Mouse (Mus musculus) stomach, embryonic 14.5 days (tissue): ENCODE data around the gene Slc7a1. TPM values are rescaled to one million over a fixed set of nuclear protein-coding genes. Genes with fewer than 3 reads are reported as not detected.

ENCODE experiments used
- ATAC-seq: fragments of 200-750 bp; cut with Nextera tagmentation; 2 replicates; pipeline ENCODE4 v1.8.0; 2017; ENCODE audit warnings: low read depth, moderate TSS enrichment; ENCODE audit not compliant: insufficient number of reproducible peaks, insufficient read depth, low FRiP score
- H3K27ac ChIP-seq: fragments of 300-500 bp; sonication (generic); 2 replicates; pipeline ENCODE4 v1.5.1; 2014; ENCODE audit warnings: mild to moderate bottlenecking, low read length, moderate library complexity, mixed read lengths
- H3K27me3 ChIP-seq: fragments of 300-500 bp; sonication (generic); 2 replicates; pipeline ENCODE4 v1.6.1; 2014; ENCODE audit warnings: low read length, control low read depth, mixed read lengths; ENCODE audit not compliant: control insufficient read depth, insufficient read depth
- H3K36me3 ChIP-seq: fragments of 300-500 bp; sonication (generic); 2 replicates; pipeline ENCODE4 v1.6.1; 2014; ENCODE audit warnings: mild to moderate bottlenecking, control low read depth, low read length, moderate library complexity, mixed read lengths; ENCODE audit not compliant: control insufficient read depth, insufficient read depth
- H3K4me1 ChIP-seq: fragments of 300-500 bp; sonication (generic); 2 replicates; pipeline ENCODE4 v1.6.1; 2014; ENCODE audit warnings: low read length, control low read depth, mixed read lengths; ENCODE audit not compliant: control insufficient read depth, insufficient read depth
- H3K4me2 ChIP-seq: fragments of 300-500 bp; sonication (generic); replicated peaks from 2 replicates; pipeline ENCODE4 v1.6.1; 2014; ENCODE audit warnings: low read depth, low read length, control low read depth
- H3K4me3 ChIP-seq: fragments of 300-500 bp; sonication (generic); 2 replicates; pipeline ENCODE4 v1.5.1; 2014; ENCODE audit warnings: low read depth, low read length, control low read depth
- H3K9ac ChIP-seq: fragments of 300-500 bp; sonication (generic); replicated peaks from 2 replicates; pipeline ENCODE4 v1.6.1; 2014; ENCODE audit warnings: low read depth, mild to moderate bottlenecking, control low read depth, low read length, moderate library complexity, mixed read lengths
- H3K9me3 ChIP-seq: fragments of 300-500 bp; sonication (generic); 2 replicates; pipeline ENCODE4 v1.6.1; 2016; ENCODE audit warnings: low read depth, low read length, control low read depth; ENCODE audit not compliant: control insufficient read depth
- WGBS: fragments of 180-500 bp; shearing (Covaris S2); extraction: QIAGEN DNeasy Blood & Tissue Kit; methylation state at CpG from one replicate; pipeline ENCODE4 v1.1.7; 2014; 5-methylcytosine and 5-hydroxymethylcytosine counted together
- polyA plus RNA-seq: library from polyadenylated mRNA; unstranded; fragments of >200 nt; fragmentation: Nextera tagmentation; extraction: Ambion mirVana; gene quantifications from 2 replicates; pipeline ENCODE4 v1.2.1, GENCODE M21; 2014

The Slc7a1 gene
- polyA plus RNA-seq, 1 experiment from 2014 or later, result 31.8 TPM

DNA sequence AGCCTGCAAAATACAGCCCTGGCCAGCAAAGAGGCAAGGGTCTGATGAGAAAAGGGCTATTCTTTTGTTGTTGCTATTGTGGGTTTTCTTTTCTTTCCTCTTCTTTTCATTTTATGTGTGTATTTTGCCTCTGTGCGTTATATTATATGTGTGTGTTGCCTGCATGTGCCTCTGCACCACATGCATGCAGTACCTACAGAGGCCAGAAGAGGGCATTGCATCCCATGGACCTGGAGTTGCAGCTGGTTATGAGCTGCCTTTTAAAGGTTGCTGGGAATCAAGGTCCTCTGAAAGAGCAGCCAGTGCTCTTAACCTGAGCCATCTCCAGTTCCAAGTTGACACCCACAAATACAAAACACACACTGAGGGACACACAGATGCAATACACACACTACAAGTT lies 29.1 kb downstream of the Slc7a1 start:
- ATAC-seq, result no peak
- WGBS, result 95% methylated on average over 1 of the region's 1 CpGs
- H3K4me3 ChIP-seq, result no peak overlapping the region
- H3K9me3 ChIP-seq, result no peaks in the 10 kb centered on the region
- no peaks in the 10 kb centered on the region for H3K36me3 ChIP-seq
- H3K27ac ChIP-seq, result no peak overlapping the region
- H3K9ac ChIP-seq, result no peak overlapping the region
- H3K4me1 ChIP-seq, result no peaks in the 10 kb centered on the region
- no peaks in the 10 kb centered on the region for H3K27me3 ChIP-seq
- no peak overlapping the region for H3K4me2 ChIP-seq

DNA sequence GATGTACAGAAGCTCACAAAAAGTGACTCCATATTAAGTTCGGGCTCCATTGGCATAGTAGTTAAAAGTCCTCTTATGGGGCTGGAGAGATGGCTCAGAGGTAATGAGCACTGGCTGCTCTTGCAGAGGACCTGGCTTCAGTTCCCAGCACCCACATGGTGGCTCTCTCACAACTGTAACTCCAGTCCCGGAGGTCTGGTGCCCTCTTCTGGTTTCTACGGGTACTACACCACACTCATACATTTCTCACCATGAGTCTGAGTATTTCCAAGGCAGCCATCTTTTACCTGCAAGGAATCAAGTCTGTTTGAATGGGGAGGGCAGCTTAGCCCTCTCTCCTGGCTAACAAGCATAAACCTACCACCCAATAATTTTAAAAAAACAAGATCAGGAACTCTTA lies 30.5 kb downstream of the Slc7a1 start:
- Histone ChIP-seq H3K9ac (no peak overlapping the region), H3K36me3 (no peaks in the 10 kb centered on the region), H3K27ac (no peak overlapping the region), H3K4me1 (no peaks in the 10 kb centered on the region), H3K4me2 (no peak overlapping the region), H3K4me3 (no peak overlapping the region), H3K9me3 (no peaks in the 10 kb centered on the region), H3K27me3 (no peaks in the 10 kb centered on the region)
- ATAC-seq, result no peak
- WGBS, result 93% methylated on average over 3 of the region's 3 CpGs

DNA sequence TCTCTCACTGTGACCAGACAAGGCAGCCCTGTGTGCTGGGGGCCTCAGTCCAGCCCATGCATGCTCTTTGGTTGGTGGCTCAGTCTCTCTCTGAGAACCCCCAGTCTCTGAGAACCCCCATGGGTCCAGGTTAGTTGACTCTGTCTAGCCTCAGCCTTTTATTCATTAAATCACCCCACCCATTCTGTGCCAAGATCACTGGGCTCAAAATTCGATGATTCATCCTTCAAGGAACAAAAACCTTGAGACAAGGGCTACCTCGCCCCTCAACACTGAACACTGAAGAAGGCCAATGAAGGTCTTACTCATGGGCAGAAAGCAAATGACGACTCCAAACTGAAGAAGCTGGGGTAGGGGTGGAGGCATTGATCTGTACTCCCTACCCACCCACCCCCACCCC lies 31.9 kb downstream of the Slc7a1 start:
- Histone ChIP-seq H3K4me1 (no peaks in the 10 kb centered on the region), H3K27ac (no peak overlapping the region), H3K4me3 (no peak overlapping the region), H3K9ac (no peak overlapping the region), H3K27me3 (no peaks in the 10 kb centered on the region), H3K4me2 (no peak overlapping the region), H3K36me3 (no peaks in the 10 kb centered on the region), H3K9me3 (no peaks in the 10 kb centered on the region)
- ATAC-seq, result no peak
- 80% methylated on average over 3 of the region's 3 CpGs for WGBS

DNA sequence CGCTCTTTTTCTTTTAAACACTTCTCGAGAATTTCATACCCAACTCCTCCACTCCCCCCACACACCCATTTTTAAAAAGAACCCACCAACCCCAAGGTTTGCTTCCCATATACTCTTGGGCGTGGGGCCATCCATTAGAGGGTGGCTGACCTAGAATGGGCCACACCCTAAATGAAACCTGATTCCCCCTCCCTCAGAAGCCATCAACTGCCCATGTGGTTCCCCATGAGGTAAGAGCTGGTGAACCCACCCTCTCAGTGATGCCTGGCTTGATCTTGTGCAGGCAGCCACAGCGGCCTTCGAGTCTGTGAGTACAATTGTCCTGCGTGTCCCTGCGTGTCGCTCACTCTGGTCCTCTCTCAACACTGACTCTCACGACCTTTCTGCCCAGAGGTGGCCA lies 33.2 kb downstream of the Slc7a1 start:
- 77% methylated on average over 9 of the region's 9 CpGs for WGBS
- no peak overlapping the region for H3K27ac ChIP-seq
- ATAC-seq, result no peak

DNA sequence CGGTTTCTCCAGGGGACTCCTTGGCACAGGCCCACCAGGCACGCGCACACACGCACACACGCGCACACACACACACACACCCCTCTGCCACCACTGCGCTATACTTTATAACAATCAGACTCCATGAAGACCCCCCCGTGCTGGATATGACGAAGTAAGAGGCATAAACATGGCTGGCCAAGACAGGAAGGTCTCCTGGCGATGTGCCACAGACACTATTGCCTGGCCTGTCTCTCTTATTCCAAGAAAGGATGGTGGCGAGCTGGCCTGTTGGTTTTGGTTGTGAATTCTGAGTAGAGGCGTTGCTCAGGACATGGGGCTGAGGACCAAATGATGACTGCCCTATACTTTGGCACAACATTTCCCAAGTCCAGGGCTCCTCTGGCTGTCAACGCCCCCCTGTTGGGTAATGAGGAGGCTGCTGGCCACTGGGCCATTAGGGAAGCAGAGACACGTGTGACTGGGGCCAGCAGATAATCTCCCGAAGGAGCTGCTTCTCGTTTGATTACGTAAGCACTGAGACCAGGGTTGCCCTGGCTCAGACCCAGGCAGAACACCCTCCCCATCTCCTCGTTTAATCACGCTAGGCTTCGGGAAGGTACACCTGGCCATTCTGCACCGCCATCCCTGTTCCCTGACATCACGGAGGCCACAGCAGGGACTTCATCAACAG lies 36.1 kb downstream of the Slc7a1 start:
- WGBS, result 81% methylated on average over 22 of the region's 22 CpGs
- ATAC-seq, result no peak

More for the DNA sequence above, 33.2 kb downstream of the Slc7a1 start:
- no peak overlapping the region for H3K4me2 ChIP-seq
- no peaks in the 10 kb centered on the region for H3K27me3 ChIP-seq
- H3K4me3 ChIP-seq, result no peak overlapping the region
- H3K9me3 ChIP-seq, result no peaks in the 10 kb centered on the region
- no peak overlapping the region for H3K9ac ChIP-seq
- H3K4me1 ChIP-seq, result no peaks in the 10 kb centered on the region
- H3K36me3 ChIP-seq, result no peaks in the 10 kb centered on the region

DNA sequence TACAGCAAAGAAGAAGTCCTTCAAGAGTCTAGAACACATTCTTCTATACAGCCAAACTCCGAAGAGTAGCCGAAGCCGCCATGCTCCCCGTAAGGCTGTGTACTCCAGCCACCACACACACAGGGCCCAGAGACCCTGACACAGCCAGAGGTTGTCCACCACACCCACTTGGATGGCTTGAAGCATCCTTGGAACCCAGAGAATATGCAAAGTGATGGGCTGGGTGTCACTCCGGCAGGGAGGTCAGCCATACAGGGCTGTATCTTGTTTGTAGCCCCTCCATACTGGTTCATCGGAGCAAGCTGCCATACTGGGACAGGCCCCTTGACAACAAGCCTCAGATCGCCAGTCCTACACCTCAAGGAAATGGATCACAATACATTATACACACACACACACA lies 37.4 kb downstream of the Slc7a1 start:
- H3K4me2 ChIP-seq, result no peak overlapping the region
- H3K27me3 ChIP-seq, result no peaks in the 10 kb centered on the region
- H3K9ac ChIP-seq, result no peak overlapping the region
- H3K4me3 ChIP-seq, result no peak overlapping the region
- H3K9me3 ChIP-seq, result no peaks in the 10 kb centered on the region
- H3K27ac ChIP-seq, result peak overlapping the region; percentile 52; the same call in 1 of the 2 replicates
- 0 out of 2 replicates have a peak, but pooled peaks cover 2% of the 10 kb centered on the region for H3K4me1 ChIP-seq
- no peak for ATAC-seq
- WGBS, result 96% methylated on average over 7 of the region's 7 CpGs
- H3K36me3 ChIP-seq, result no peaks in the 10 kb centered on the region

More for the DNA sequence above, 36.1 kb downstream of the Slc7a1 start:
- Histone ChIP-seq H3K27ac (no peak overlapping the region), H3K4me2 (no peak overlapping the region), H3K36me3 (no peaks in the 10 kb centered on the region), H3K4me1 (0 out of 2 replicates have a peak, but pooled peaks cover 2% of the 10 kb centered on the region), H3K27me3 (no peaks in the 10 kb centered on the region), H3K9me3 (no peaks in the 10 kb centered on the region), H3K4me3 (no peak overlapping the region), H3K9ac (no peak overlapping the region)

DNA sequence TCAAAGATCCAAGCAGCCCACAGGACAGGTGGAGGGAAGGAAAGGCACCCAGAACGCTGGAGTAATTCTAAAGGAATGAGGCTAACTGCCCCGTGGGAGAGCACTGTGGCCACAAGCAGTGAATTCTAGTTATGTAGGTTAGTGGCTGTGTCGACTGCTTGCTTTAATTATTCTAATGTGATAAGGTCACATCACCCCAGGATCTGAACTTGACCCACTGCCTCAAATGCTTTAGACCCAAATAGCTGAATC lies 38.0 kb downstream of the Slc7a1 start:
- Histone ChIP-seq H3K4me2 (no peak overlapping the region), H3K4me3 (no peak overlapping the region), H3K27me3 (no peaks in the 10 kb centered on the region), H3K9me3 (no peaks in the 10 kb centered on the region), H3K9ac (no peak overlapping the region), H3K36me3 (no peaks in the 10 kb centered on the region), H3K27ac (peak overlapping the region; percentile 52; the same call in 1 of the 2 replicates), H3K4me1 (0 out of 2 replicates have a peak, but pooled peaks cover 2% of the 10 kb centered on the region)
- ATAC-seq, result no peak
- 34% methylated on average over 3 of the region's 3 CpGs for WGBS

DNA sequence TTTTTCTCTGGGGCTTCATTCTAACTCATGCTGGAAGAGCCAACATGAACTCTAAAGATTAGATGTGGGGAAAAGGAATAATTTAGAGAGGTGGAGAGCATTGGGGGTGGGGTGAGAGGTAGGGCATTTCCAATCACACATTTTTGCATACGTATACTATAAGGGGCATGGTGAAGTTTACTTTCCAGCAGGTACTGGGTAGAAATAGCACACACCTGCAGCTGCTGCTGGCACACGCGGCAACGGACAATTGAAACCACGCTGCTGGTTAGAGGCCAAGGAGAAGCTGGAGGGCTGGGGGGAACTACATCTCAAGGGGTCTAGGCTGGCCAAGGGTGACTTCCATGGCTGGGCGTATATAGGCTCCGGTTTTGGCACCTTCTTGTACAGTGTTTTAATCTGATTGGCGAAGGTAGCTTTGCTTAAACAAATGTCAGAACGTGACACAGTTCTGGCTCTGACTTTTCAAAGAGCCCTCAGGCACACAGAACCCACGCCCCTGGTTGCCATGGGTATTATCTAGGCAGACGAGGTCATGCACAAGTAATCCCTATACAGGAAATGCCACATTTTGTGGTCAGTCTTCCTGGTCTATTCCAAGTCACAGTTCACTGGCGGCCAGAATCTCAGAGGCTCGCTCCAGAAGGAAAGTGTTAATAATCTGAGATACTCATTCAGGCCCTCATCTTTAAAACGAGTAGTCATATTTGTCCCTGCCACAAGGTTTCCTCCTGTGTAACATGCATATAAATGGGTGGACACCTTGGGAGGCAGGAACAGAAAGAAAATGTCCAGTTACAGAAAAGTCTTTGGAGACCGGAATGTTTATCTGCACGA lies 38.6 kb downstream of the Slc7a1 start:
- no peaks in the 10 kb centered on the region for H3K9me3 ChIP-seq
- no peak overlapping the region for H3K4me3 ChIP-seq
- 43% methylated on average over 16 of the region's 16 CpGs for WGBS
- peak; percentile 89 for ATAC-seq
- 0 out of 2 replicates have a peak, but pooled peaks cover 2% of the 10 kb centered on the region for H3K4me1 ChIP-seq
- no peaks in the 10 kb centered on the region for H3K36me3 ChIP-seq
- peak overlapping the region; percentile 52; the same call in 1 of the 2 replicates for H3K27ac ChIP-seq
- no peak overlapping the region for H3K4me2 ChIP-seq
- H3K27me3 ChIP-seq, result no peaks in the 10 kb centered on the region
- H3K9ac ChIP-seq, result no peak overlapping the region
